Mouse (Mus musculus) layer of hippocampus, adult 9-11 months (tissue): ENCODE data around the gene Cdh23.

Experiments used
- DNase-seq: peaks from one replicate; pipeline ENCODE4 v3.0.0; 2022

Cdh23 gene

DNA sequence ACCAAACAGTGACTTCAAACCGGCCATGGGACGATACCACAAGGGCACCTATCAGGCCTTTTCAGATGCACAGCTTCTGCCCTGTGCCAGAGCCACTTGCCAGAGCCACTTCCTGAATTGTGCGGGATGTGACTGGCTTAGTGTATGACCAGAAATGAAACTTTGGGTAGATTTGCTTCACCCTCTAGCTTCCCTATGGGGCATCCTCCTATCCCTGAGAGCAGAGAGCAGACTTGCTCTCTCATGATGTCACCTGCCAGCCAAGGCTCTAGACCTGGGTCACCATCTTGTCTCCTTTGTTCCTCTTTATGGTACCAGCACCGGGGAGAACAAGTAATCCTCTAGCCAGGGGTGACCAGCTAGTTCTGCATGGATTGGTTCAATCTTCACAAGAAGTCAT lies 10.0 kb upstream of the Cdh23 start:
- peak; percentile 75 for DNase-seq

DNA sequence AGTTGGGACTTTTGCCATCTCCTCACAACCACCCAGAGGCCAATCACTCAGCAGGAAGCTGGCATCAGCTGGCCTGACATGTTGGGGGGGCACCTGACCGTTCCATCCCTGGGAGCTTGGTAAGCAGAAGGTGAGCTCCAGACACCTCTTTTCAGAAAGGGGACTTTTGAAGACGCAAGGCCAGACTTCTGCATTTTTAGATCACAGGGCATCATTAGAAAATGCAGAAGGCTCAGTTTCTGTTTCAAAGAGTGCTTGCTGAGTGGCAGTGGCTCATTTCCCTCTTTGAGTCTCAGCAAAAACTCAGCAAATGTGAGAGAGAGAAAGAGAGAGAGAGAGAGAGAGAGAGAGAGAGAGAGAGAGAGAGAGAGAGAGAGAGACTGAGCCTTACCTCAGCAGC lies 8.8 kb upstream of the Cdh23 start:
- peak; percentile 61 for DNase-seq

DNA sequence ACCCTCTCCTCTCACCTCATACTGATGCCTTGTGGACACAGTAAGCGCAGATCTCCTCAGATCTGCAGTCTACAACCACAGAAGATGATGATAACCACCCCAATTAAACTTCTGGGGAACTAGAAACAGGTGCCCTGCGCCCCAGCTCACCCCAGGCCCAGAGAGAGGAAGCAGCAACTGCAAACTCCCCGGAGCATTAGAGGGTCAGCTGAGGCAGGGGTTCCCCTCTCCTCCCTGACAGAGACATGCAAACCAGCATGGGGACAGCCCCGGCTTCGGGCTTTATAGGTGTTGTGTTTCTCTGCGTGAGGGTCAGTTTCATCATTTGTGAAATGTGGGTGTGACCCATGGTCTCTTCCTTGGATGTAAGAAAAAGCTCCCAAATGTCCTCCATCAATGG lies 1.5 kb upstream of the Cdh23 start:
- DNase-seq, result no peak

DNA sequence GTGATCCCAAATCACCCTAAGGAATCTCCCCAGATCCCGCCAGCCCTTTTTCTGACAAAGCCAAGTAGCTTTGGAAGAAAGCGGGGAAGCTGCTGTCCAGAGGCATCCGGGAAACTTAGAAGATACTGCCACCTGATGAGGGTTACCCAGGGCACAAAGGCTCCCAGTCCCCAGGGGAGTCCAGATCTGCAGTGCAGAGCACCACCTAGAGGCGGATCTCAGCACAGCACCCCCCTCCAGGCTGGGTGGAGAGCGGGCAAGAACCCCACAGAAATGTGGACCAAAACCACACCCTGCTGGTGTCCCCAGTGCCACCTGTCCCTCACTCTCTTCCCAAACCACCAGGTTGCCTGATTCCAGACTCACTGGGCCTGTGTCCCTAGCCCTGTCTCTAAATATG lies 685 bp upstream of the Cdh23 start:
- DNase-seq, result peak; percentile 55

DNA sequence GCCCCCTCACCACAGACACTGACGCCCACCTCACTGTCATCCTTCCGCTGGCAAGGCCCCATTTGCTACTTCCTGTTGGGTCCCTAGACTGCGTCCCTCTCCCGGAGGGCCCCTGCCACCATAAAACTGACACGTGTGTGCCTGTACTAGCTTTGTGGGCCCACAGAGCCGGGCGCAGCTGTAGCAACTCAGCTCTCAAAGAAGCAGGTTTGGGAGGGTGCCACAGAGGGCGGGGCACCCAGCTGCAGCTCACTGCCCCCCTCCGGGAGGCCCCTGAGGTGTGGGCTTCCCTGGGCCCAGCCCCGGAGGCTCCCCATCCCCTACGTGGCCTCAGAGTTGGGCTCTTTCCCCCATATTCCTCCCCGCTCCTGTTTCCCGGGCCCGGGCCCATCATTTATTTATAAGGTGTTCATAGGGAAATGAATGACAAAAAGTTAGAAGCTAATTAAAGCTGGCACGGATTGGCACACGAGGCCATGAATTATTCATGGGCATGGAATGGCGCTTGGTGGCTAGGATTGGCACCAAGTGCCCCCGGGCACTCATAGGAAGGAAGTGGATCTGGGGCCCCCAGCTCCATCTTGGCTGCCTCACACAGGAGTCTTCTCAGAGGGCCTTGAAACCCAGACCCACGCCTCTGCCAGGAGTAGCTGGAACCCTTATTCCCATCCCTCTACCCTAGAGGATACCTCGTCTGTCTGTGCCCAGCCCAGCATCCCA lies 4.5 kb downstream of the Cdh23 start:
- no peak for DNase-seq

DNA sequence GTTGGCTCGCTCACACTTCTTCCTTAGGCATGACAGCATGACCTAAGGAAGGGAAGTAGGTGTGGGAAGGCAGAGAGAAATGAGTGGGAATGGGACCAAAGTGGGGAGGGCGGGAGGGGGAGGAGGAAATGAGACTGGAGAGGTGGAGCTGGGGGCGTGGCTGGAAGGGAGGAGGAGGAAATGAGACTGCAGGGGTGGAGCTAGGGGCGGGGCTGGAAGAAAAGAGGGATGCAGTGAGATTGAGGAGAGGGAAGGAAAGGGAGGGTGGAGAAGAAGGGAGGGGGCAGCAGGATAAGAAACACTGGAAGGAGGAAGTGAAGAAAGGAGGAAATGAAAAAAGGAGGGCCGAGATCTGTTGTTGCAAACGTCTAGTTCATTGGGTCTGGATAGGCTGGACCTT lies 5.3 kb downstream of the Cdh23 start:
- DNase-seq, result no peak

DNA sequence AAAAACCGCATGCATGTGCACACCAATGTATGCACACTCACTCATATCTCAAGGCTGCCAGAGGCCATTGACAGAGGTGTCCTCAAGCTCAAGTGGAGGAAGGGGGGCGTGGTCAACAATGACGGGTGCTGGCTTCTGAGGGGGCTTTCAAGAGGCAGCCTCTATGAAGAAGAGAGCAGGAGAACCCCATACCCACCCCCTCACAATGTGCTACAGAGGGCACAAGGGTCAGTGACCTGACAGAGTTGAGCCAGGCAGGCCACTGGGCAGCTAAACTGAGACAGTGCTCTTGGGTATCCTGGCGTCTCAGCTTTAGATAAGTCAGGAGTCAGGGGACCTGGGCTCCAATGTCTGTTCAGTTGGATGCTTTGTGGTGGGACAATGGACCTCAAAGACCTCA lies 6.9 kb downstream of the Cdh23 start:
- no peak for DNase-seq

DNA sequence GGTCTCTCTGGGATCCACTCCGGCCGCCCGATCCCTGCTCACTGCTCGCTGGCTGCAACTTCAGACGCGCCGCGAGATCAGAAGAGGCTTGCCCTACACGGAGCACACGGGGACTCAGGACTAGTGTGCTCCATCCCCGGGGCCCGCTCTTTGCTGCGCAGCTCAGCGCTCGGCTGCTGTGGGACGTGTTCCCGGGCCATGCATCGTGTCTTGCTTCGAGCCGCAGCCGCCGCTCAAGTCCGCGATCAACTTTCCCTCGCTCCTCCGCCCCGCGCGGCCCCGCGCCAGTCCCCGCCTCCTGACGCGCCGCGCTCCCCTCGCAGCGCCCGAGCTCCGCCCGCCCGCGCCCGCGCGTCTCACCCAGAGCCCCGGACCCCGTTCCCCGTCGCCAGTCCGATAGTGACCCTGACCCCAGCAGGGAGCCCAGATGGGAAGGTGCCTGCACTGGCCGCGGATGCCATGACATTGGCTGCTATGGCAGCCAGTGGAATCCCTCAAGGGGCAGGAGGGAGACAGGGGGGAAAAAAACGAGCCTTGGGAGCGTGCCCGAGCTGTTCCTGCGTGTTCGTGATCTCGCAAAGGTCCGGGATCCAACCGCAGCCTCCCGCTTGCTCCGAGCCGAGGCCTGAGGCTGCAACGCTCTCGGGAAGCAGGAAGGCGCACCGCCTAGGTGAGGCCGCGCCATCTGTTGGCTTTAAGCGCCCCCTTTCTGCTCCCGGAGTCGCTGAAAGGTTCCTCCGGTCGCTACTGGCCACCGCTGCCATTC lies 9.1 kb downstream of the Cdh23 start:
- no peak for DNase-seq

DNA sequence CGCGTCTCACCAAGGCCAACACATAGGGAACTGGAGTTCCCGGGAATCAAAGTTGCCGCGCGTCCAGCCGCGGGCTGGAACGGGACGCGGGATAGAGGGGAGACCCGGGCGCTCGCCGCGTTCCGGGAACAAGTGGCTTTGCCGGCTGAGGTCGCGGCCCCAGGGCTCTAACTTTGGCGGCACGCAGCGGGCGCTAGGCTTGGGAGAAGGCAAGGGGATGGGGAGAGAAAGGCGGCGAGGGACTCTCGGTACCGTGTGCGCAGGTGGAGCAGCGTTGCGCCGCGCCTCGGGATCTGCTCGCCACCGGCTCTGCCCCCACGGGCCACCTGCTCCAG lies 9.7 kb downstream of the Cdh23 start:
- no peak for DNase-seq

DNA sequence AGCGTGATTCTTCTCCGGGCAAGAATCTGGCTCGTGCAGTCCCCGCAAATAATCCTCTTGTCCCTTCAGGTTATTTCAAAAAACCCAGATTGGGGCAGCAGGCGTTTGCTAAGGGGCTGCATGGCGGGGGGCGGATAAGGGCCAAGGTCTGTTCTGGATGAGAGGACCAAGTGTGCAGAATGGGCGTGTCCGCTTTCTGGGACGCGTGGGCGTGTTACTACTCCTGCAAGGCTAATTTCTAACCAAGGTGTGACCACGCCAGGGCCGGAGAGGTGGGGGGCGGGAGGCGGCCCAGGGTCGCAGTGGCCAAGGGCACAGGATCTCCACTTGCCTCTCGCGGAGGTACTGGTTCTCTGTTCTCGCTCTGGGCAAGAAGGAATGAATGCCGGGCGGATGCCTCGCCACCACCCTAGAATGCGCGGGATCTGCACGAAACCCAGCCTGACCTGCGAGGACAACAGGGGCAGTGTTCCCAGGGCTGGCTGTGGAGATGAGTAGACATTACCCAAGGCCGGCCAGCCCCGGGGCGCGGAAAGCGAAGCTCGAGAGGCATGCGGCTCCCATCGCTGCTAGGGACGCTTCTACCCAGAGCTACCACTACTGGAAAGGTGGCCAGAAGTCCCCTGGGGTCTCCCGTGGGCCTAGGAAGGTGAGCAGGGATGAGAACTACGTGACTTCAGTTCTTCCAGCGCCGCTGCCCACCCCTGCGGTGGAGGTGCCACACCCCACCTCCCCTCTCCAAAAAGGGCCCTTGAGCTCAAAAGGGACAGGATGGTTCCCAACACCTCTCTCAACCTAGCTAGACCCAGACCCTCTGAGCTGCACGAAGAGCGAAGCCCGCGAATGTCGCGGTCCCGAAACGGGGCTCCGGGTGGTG lies 10.3 kb downstream of the Cdh23 start:
- DNase-seq, result no peak

DNA sequence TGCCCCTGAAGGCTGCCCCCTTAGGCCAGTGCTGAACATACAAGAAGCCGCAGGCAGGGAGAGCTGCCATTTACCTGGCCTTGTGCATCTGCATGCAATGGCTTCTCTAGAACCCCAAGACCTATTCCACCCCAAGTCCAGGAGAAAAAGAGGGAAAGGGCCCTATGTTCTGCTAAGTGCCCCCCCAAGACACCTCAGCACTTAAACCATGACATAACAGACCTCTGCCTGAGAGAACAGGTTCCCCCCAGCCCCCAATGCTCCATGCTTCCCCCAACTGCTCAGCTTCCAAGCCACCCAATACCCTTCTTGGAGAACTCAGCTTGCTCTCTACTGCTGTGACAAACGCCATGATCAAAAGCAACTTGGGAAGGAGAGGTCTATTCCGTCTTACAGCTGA lies 17.4 kb downstream of the Cdh23 start:
- no peak for DNase-seq

DNA sequence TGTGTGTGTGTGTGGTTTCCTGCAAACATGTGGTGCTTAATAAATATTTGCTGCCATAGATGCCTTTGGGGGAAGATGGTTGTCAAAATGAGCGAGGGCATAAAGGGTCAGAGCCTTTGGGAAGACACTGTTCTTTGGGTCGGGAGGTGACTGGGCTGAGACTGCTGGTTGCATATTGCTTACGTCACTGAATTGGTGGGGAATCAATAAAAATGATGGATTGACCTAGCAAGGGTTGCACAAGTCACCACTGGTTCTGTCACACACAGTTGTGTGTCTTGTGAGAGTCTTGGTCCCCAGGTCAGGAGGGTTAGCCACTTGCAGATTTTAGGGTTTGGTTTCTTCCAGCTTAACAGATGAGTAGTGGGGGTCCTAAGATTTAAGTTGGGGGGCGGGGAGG lies 19.0 kb downstream of the Cdh23 start:
- DNase-seq, result no peak

DNA sequence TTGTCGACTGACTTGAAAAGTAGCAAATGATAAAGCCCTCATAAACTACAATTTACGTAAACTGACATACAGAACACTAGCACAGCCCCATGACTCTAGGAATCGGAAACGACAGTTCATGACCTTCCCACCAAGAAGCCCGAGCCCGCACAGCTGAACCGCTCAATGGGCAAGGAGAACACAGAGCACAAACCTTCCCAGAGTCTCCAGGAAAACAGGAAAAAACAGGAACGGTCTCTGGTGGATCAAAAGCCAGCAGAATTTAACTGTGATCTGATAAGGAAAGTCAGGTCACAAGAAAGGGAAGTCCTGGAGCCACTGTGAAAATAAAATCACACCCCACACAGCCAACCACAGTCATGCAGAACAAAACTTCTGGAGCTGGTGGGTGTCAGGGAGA lies 26.1 kb downstream of the Cdh23 start:
- no peak for DNase-seq

DNA sequence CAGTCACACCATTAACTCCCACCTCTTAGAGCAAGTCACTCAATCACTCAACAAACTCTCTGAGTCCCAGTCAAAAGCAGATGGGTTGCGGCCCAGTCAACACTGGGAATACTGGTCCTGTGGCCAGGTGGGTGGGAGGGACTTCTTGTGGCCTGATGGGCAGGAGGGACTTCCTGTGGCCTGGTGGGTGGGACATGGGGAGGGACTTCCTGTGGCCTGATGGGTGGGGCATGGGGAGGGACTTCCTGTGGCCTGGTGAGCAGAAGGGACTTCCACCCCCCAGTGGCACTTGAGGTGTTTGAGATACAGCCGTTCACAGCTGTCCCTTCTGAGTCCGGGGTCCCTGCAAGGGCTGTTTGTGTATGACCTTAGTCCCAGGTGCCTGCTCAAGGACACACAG lies 27.7 kb downstream of the Cdh23 start:
- no peak for DNase-seq

DNA sequence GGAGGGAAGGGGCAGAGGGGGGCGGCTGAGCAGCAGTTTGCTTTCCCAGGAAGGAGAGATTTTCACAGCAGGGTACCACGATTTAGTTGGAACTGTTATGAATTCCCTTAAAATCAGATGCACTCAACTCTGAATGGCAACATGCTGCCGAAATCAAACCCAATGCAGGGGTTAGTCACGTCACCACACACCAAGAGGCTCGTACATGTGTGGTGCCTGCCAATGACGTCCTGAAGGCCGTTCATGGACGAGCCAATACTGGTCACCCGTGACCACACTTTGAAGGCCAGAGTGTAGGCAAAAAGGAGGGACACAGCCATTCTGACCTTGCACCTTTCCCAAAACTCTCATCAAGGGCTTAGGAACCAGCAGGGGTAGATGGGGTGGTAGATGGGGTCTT lies 35.3 kb downstream of the Cdh23 start:
- no peak for DNase-seq

DNA sequence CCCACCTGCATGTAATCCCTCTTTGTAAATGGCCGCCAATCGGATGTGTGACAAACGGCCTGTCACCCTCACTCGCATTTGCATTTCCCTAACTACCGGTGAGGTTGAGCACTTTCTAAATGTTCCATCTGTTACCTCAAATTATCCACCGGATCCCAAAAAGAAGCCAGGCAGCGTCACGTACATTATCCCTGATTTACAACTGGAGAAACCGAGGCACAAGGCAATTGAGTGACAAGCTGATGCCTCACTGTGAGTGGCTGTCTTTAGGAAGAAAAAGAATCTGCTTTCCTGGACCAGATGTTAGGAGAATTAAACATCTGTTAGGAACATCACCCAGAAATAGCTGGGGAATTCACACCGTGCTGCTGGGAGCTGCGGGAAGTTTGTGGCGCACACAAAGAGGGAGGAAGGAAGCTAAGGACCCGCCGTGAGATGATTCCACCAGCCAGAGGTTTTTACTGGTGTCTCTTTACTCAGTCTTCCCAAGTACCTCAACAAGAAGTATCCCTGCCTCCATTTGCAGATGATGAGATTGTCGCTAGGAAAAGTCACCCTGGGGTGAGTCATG lies 36.8 kb downstream of the Cdh23 start:
- no peak for DNase-seq

DNA sequence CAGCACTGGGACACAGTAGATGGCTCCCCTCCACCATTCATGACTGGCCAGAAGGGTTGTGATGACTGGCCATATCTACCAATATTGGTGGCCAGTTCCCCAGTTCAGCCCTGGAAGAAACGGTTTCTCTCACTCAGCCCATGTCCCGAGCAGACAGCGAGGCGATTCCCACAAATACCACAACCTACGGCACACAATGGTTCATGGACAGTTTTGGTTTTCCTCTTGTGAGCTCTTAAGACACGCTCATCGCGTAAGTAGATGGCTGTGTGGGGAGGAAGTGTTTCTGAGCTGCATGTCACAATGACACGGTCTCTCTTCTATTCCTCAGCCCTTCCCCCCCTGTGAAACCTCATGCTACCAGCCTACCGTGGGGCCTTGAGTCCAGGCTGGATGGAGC lies 38.1 kb downstream of the Cdh23 start:
- DNase-seq, result no peak

DNA sequence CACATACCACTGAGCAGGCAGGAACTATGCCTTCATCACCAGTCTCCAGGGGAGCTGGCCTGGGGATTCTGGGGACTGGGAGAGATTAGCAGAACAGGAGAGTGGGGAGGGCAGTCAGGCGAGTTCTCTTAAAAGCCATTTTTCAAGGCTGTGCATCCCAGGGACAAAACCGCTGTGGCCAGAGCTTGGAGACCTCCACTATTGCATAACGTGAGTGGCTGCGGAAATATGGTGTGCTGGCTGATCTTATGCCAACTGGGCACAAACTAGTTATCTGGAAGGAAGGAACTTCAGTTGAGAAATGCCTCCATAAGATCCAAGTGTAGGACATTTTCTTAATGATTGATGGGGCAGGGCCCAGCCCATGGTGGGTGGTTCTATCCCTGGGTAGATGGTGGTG lies 42.6 kb downstream of the Cdh23 start:
- DNase-seq, result no peak

DNA sequence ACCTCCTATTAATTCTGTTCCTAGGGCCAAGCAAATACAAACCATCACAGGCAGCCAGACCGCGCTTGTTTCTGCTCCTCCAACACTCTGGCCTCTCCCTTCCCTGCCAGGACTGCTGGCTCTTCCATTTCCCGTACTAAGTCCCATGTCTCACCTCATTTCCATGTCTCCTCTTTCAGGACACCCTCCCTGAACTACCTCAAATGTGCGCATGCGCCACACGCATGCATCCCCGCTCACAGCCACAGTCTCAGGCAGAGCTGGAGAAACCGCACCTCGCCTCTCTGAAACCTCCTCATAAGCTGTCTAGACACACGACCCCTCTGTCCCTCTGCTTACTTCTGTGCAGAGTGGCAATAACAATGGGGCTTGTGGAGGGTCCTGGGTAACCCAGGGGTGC lies 43.2 kb downstream of the Cdh23 start:
- no peak for DNase-seq

DNA sequence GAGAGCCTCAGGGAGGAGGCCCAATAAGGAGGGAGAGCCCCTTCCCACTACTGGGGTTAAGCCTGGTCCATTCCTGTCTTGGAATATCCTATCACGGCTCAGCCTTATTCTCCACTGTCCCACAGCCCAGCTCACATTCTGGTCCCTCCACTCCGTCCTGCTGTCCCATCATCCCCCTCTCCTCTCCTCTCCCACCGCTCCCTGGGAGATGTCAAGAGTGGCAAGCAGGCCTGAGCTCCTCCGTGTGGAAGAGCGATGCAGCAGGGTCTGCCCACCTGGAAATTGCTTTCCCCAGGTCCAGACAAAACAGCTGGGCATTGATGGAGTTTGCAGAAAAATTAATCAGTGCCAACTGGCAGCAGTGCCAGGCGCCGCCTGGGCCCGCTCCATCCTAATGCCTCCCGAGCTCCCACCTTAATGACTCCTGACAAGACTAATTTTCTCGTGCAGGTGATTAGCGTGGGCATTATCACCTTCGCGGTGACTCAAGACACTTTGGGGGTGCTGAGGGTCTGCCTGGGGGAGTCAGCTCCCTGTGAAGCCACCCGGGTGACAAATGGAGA lies 52.1 kb downstream of the Cdh23 start:
- DNase-seq, result no peak

DNA sequence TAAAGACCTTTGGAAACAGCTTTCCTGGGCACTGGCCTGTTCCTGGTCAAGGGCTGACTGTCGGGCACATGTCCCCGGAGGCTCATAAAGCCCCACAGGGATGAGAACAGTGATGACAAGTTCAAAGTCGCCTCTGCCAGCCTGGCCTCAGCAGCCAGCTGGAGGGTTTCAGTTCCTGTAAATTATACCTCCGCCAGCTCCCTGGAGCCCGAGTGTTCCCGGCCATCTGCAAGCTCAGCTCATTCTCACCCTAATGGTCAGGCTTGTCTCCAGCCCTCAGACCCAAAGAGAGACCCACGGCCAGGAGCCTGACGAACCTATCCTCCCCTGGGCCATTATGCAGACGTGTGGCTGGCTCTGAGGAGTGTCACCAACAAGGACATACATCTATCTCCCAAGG lies 57.0 kb downstream of the Cdh23 start:
- DNase-seq, result peak; percentile 37

DNA sequence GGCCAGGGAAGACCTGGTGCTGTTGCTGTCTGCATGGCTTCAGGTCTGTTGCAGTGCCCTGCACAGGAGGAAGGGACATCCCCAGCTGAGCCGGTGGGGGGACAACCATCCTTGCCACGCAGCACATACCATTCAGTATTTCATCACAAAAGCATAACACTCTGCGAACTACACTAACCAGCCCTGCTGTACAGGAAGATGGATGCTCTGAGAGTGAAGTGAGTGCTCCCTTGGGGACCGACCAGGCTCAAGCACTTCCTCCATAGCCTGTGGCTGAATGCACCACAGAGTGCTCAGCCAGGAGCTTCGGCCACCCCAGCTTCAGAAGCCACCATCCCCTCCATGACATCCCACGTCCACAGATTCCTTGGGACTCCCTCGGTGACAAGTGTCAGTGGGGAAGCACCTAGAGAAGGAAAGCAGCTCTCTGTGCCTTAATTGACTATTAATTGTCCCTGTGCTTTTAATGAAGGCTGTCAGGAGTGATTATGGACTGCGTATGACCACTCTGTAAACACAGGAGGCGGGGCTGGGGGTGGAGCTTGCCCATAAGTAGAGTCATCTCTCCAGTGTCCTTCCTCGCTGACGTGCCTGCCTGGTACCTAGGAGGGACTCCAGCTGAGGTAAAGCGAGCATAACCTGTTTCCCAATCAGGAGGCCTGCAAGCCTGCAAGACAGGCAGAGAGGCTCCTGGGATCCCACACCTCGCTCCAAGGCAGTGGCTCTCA lies 60.6 kb downstream of the Cdh23 start:
- no peak for DNase-seq

DNA sequence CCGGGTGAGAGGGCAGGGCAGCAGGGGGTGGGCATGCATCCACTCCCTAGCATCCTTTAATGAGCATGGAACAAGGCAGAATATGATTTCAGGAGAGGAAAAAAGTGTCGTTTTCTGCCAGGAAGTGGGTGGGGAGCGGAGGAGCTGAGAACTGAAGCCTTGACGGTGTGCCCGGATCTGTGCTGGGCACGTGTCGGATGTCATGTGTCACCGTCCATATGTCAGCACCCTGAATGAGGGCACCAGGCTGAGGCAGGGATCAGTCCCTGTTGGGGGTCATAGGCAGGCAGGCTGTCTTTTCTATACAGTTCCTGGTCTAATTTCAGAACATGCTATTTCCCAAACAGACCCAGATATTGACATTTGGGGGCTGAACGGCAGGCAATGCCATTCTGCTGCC lies 61.9 kb downstream of the Cdh23 start:
- peak; percentile 39 for DNase-seq
